Mouse (Mus musculus): ENCODE data around the gene Samsn1. TPM values are rescaled to one million over a fixed set of nuclear protein-coding genes. Genes with fewer than 3 reads are reported as not detected.
"Not testable (repeated sequence)": the region's sequence is repeated elsewhere in the genome, so short reads cannot be mapped to it uniquely, and the experiment has no call there.

Samsn1 gene
- total RNA-seq, 2 experiments from 2014 or later, result 1.5 to 1.8 TPM

- DNase-seq (ENCODE audit: extremely low spot score in 1 of 2, low spot score in 1 of 2), result no peak
These were observed 134.9 kb downstream of the Samsn1 start for GRCm38 (mm10) chr16:75887203-75887602.

DNA sequence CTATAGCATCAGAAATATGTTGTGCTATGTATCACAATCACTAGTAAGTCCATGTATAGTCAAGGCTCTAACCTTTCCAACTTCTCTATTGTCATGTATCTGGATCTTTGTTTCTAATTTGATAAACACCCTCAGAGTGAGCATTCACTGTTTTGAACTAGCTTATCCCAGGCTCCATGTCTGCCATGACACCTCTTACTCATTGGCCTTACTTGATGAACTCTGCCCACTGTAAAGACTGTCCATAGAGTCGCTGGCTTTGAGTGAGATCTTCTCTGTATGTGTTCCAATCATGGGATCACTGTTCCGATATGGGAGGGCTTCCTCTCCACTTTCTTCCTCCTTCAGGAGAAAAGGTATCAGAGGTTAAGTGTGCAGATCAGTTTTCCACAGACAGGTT is 143.2 kb downstream of the Samsn1 start:
- no peak for DNase-seq (ENCODE audit: extremely low spot score in 1 of 2, low spot score in 1 of 2)

DNA sequence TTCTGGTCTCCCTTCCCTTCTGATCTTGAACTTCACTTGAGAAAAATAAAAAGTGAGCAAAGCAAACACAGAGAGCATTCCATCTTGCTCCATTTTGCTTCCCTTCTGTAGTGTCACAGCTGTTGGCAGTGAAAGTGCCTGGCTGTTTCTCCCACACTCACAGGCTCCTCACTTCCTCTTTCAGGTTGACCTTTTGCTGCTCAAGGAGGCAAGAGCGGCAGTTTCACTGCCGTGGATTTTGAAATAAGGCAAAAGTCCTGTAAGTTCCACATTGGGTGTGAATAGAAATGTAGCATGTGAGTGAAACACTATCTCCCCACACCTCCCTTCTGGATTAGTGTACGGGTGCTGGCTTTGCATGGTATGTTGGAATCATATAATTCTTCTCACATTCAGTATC is 144.9 kb downstream of the Samsn1 start:
- no peak for DNase-seq (ENCODE audit: extremely low spot score in 1 of 2, low spot score in 1 of 2)

- DNase-seq (ENCODE audit: extremely low spot score in 1 of 2, low spot score in 1 of 2), result peak in 1 of 2 experiments; percentile 4
These were observed 146.2 kb downstream of the Samsn1 start for GRCm38 (mm10) chr16:75875896-75876295.

GRCm38 (mm10) chr16:75874508-75874907 is 147.6 kb downstream of the Samsn1 start:
- DNase-seq (ENCODE audit: extremely low spot score in 1 of 2, low spot score in 1 of 2), result no peak

DNA sequence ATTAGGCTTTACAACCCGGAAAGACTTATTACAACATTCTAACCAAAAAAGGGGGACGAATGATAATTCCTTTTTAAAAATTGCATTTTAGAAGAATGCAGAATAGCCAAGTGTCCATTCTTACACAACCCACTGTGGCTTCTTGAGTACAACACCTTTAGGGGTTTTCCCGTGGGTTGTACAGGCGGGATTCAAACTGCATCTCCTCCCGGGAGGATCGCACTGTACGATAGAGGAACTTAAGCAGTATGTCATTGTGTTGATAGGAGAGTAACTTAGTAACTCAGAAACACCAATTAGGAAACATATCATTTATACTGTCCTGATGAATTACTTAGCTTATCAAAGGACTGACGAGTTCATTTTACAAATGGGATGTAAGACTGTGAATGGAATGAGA is 149.8 kb downstream of the Samsn1 start:
- DNase-seq (ENCODE audit: extremely low spot score in 1 of 2, low spot score in 1 of 2), result no peak

- no peak for DNase-seq (ENCODE audit: extremely low spot score in 1 of 2, low spot score in 1 of 2)
These were observed 154.7 kb downstream of the Samsn1 start for GRCm38 (mm10) chr16:75867400-75867799.

- no peak for DNase-seq (ENCODE audit: extremely low spot score in 1 of 2, low spot score in 1 of 2)
These were observed 156.6 kb downstream of the Samsn1 start for GRCm38 (mm10) chr16:75865505-75865904.

GRCm38 (mm10) chr16:75864673-75865072 is 157.4 kb downstream of the Samsn1 start:
- no peak for DNase-seq (ENCODE audit: extremely low spot score in 1 of 2, low spot score in 1 of 2)

DNA sequence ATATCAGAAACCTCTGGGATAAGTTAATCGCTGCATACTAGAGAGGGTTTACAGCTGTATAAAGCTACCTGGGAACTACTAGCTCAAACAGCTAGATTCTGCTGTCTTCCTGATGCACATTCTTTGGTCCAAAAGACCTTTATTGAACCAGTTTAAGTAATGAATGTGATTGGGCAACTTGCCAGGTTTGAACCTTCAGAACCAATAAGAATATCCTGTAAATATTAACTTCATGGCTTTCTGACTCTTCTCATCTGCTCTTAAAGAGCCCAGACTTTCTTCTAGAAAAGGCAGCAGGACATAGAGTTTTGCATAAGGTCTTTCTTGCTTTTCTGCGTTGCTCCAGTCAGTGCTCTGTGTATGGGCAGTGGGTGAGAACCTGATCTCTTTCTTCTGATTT is 165.7 kb downstream of the Samsn1 start:
- no peak for DNase-seq (ENCODE audit: extremely low spot score in 1 of 2, low spot score in 1 of 2)

DNA sequence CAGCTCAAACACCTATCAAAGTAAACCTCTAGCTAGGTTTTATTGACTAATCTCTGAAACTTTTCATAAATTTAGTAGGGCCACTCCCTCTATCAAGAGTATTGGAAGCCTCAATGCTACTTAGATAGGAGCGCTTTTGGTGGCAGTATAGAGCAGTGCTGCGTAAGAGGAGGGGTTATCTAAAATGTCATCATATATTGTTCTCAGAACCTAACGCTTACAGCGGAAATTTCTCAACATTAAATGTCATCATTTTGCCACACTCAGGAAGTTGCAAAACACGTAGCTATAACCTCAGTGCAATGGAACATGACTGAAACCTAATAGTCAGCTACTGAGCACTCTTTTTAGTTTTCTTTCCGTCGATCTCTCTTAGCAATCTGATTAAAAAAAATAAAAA is 166.7 kb downstream of the Samsn1 start:
- no peak for DNase-seq (ENCODE audit: extremely low spot score in 1 of 2, low spot score in 1 of 2)

- DNase-seq (ENCODE audit: extremely low spot score in 1 of 2, low spot score in 1 of 2), result no peak
These were observed 168.4 kb downstream of the Samsn1 start for GRCm38 (mm10) chr16:75853556-75854271.

GRCm38 (mm10) chr16:75852485-75852884 is 169.6 kb downstream of the Samsn1 start:
- no peak for DNase-seq (ENCODE audit: extremely low spot score in 1 of 2, low spot score in 1 of 2)

DNA sequence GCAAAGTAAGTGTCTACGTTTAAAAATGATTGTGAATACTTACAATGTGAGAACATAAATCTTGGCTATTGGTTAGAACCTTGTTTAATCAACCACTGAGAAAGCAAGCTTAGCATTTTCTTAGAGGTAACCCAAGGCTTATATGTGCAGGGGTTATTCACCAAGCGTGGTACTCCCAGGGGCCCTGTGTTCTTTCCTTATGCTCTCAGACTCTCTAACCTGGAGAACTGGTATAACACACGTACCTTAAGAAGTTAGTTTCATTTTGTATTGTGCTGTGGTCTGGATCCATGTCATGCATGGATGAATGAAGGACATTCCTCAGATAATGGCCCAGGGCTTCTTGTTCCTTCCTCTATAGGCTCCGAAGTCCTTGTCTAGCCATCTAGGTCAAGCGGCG is 173.0 kb downstream of the Samsn1 start:
- DNase-seq (ENCODE audit: extremely low spot score in 1 of 2, low spot score in 1 of 2), result no peak

GRCm38 (mm10) chr16:75843653-75844062 is 178.4 kb downstream of the Samsn1 start:
- peak in 1 of 2 experiments; percentile 8 for DNase-seq (ENCODE audit: extremely low spot score in 1 of 2, low spot score in 1 of 2)

GRCm38 (mm10) chr16:75843031-75843430 is 179.1 kb downstream of the Samsn1 start:
- no peak for DNase-seq (ENCODE audit: extremely low spot score in 1 of 2, low spot score in 1 of 2)

- no peak for DNase-seq (ENCODE audit: extremely low spot score in 1 of 2, low spot score in 1 of 2)
These were observed 179.5 kb downstream of the Samsn1 start for GRCm38 (mm10) chr16:75842569-75842968.

GRCm38 (mm10) chr16:75837728-75838451 is 184.2 kb downstream of the Samsn1 start:
- no peak for DNase-seq (ENCODE audit: extremely low spot score in 1 of 2, low spot score in 1 of 2)

GRCm38 (mm10) chr16:75831390-75831789 is 190.7 kb downstream of the Samsn1 start:
- no peak for DNase-seq (ENCODE audit: extremely low spot score in 1 of 2, low spot score in 1 of 2)

DNA sequence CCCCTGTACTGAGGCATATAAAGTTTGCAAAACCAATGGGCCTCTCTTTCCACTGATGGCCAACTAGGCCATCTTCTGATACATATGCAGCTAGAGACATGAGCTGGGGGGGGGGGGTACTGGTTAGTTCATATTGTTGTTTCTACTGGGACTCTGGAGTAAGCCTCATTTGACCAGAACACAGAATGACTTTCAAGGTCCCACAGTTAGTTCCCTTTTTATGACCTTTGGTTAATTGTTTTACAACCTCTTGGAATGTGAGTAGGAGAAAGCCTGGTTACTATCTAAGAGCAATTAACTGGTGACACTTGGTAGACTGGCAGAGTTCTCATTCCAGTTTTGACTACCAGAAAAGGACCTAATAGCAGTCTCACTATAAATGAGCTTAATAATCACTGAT is 195.1 kb downstream of the Samsn1 start:
- not testable (repeated sequence) for DNase-seq (ENCODE audit: extremely low spot score in 1 of 2, low spot score in 1 of 2)

DNA sequence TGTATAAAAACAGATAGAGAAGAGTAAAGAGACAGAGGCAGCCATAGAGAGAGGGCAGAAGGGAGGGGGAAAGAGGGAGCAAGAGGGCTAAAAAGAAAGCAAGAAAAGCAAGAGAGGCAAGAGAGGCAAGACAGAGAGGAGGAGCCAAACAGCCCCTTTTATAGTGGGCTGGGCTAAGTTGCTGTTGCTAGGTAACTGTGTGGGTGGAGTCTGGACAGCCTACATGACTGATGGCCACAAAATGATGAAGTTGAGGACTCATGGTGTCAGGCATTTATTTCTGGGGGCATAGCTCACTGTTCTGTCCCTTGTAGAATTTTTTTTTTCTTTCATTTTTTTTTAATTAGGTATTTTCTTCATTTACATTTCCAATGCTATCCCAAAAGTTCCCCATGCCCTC is 195.6 kb downstream of the Samsn1 start:
- no peak for DNase-seq (ENCODE audit: extremely low spot score in 1 of 2, low spot score in 1 of 2)

DNA sequence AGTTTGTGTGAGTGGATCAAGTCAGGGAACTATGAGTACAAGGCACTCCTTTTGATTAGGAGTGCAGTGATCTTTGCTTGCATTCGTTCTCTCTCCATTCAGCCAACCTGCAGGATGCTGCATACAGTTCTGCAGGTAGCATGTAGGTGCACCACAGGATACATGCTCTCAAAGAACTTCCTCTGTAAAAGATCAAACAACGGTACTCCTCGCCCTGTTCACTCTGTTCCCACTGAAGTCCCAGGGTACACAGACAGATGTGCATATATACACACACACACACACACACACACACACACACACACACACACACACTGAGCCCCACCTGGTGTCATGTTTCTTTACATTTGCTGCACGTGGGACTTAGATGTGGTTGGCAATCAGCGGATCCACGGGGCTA is 198.9 kb downstream of the Samsn1 start:
- no peak for DNase-seq (ENCODE audit: extremely low spot score in 1 of 2, low spot score in 1 of 2)

Data from layer of hippocampus, postnatal 25 days (tissue).